Mouse (Mus musculus): ENCODE measurements around the gene Irf5. TPM values are rescaled to one million over a fixed set of nuclear protein-coding genes. Genes with fewer than 3 reads are reported as not detected.
"Not testable (repeated sequence)": the region's sequence is repeated elsewhere in the genome, so short reads cannot be mapped to it uniquely, and the experiment has no call there.

The Irf5 gene
- polyA plus RNA-seq, 1 experiment from 2014 or later = 5.2 TPM

DNA sequence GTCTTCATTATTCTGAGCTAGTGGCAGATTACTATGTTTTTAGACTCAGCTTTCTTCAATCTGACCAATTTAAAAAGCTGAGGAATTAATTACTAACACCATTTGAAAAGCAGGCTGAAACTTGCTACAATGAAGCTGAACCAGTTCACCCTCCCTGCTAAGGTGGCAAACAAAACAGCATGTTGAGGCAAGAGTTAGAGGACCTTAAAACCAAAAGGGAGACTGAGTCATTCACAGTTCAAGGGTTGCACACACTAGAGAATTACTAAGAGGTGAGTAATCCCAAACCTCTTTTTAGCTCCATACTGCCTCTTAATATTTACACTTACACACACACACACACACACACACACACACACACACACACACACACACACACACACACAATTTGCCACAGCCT lies 21.2 kb downstream of the Irf5 start:
- H3K4me1 ChIP-seq (ENCODE audit: control insufficient read depth, insufficient read depth, low read length) = no peaks in the 10 kb centered on the region
- no peak overlapping the region for H3K4me2 ChIP-seq (ENCODE audit: low read depth, low read length)
- H3K27ac ChIP-seq (replicated peaks; ENCODE audit: low read depth, low read length) = no peak overlapping the region
- no peaks in the 10 kb centered on the region for H3K27me3 ChIP-seq (replicated peaks; ENCODE audit: control insufficient read depth, insufficient read depth, low read length)
- H3K4me3 ChIP-seq (ENCODE audit: low read depth, low read length) = no peak overlapping the region
- H3K9me3 ChIP-seq (ENCODE audit: control insufficient read depth, low read length) = no peaks in the 10 kb centered on the region
- no peak for ATAC-seq (ENCODE audit: low read depth)
- DNase-seq (ENCODE audit: low spot score) = peak; percentile 34
- H3K9ac ChIP-seq (ENCODE audit: low read depth, low read length) = no peak overlapping the region
- peaks cover 92% of the 10 kb centered on the region for H3K36me3 ChIP-seq (ENCODE audit: control insufficient read depth, insufficient read depth, low read length)

DNA sequence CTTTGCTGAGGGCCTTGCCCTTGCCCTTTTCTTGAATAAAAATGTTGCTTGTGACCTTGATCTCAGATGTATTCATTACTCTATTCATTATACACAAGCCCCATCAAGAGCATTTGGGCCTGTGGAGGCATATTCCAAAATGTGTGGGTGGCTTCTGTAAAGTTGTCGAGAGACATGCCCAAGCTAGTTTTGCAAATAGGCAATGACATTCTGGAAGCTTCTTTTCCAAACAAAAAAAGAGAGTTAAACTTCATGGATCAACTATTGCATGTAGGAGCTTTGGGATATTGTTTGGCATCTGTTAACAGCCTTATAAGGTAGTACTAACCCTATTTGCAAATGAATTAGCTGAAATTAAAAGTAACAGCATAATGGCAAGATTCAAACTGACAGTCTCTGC lies 21.7 kb downstream of the Irf5 start:
- peak; percentile 46 for DNase-seq (ENCODE audit: low spot score)
- 86% methylated on average over 1 of the region's 1 CpGs for WGBS
- H3K36me3 ChIP-seq (ENCODE audit: control insufficient read depth, insufficient read depth, low read length) = peaks cover 92% of the 10 kb centered on the region

DNA sequence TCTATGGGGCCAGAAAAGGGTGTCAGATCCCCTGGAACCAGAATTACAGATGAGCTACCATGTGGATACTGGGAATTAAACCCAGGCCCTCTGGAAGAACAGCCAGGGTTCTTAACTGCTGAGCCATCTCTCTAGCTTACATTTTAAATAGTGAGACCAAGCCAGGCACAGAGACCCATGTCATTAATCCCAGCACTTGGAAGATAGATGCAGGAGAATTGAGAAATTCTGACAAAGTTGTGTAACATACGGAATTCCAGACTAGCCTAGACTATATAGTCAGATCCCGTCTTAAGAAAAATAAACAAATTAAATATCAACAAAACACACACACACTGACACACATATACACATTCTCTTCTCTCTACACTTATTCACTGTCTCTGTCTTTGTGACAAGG lies 26.1 kb downstream of the Irf5 start:
- H3K36me3 ChIP-seq (ENCODE audit: control insufficient read depth, insufficient read depth, low read length) = peaks cover 92% of the 10 kb centered on the region
- no peak for DNase-seq (ENCODE audit: low spot score)
- no peaks in the 10 kb centered on the region for H3K27me3 ChIP-seq (replicated peaks; ENCODE audit: control insufficient read depth, insufficient read depth, low read length)
- WGBS = 85% methylated on average over 2 of the region's 2 CpGs
- no peak overlapping the region for H3K9ac ChIP-seq (ENCODE audit: low read depth, low read length)
- H3K9me3 ChIP-seq (ENCODE audit: control insufficient read depth, low read length) = no peaks in the 10 kb centered on the region
- ATAC-seq (ENCODE audit: low read depth) = no peak
- no peaks in the 10 kb centered on the region for H3K4me1 ChIP-seq (ENCODE audit: control insufficient read depth, insufficient read depth, low read length)
- no peak overlapping the region for H3K27ac ChIP-seq (replicated peaks; ENCODE audit: low read depth, low read length)
- no peak overlapping the region for H3K4me3 ChIP-seq (ENCODE audit: low read depth, low read length)
- H3K4me2 ChIP-seq (ENCODE audit: low read depth, low read length) = no peak overlapping the region

More for the DNA sequence above, 21.7 kb downstream of the Irf5 start:
- no peaks in the 10 kb centered on the region for H3K9me3 ChIP-seq (ENCODE audit: control insufficient read depth, low read length)
- H3K4me3 ChIP-seq (ENCODE audit: low read depth, low read length) = no peak overlapping the region
- H3K4me1 ChIP-seq (ENCODE audit: control insufficient read depth, insufficient read depth, low read length) = no peaks in the 10 kb centered on the region
- no peak overlapping the region for H3K9ac ChIP-seq (ENCODE audit: low read depth, low read length)
- no peak overlapping the region; the same call in 1 of the 2 replicates for H3K27ac ChIP-seq (replicated peaks; ENCODE audit: low read depth, low read length)
- H3K27me3 ChIP-seq (replicated peaks; ENCODE audit: control insufficient read depth, insufficient read depth, low read length) = no peaks in the 10 kb centered on the region
- ATAC-seq (ENCODE audit: low read depth) = no peak
- no peak overlapping the region for H3K4me2 ChIP-seq (ENCODE audit: low read depth, low read length)

DNA sequence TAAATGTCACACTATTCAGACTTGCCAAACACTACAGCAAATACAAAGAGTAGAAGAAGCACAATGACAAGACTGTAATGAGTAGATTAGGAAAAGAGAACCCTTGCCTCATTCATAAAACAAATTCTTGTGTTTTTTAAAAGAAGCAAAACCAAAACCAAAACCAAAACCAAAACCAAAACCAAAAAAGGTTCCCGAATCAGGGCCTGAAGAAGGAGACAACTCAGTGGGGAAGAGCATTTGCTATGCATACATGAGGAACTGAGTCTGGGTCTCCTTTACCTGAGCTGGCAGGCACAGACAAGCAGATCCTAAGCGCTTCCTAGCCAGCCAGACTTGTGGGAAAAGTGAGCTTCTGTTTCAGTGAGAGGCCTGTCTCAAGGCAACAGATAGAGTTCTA lies 30.7 kb downstream of the Irf5 start:
- no peak for ATAC-seq (ENCODE audit: low read depth)
- Histone ChIP-seq H3K27me3 (replicated peaks; ENCODE audit: control insufficient read depth, insufficient read depth, low read length) (no peaks in the 10 kb centered on the region), H3K36me3 (ENCODE audit: control insufficient read depth, insufficient read depth, low read length) (peaks cover 96% of the 10 kb centered on the region)

DNA sequence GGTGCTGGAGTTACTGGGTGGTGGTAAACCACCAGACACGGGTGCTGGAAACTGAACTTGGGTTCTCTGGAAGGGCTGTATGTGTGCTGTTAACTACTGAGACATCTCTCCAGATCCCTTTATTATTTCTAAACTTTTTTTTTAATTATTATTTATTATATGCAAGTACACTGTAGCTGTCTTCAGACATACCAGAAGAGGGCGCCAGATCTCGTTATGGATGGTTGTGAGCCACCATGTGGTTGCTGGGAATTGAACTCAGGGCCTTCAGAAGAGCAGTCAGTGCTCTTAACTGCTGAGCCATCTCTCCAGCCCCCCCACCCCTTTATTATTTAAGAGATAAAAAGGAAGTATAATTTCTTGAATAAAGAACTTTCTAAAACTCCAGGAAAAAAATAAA lies 50.0 kb downstream of the Irf5 start:
- H3K27me3 ChIP-seq (replicated peaks; ENCODE audit: control insufficient read depth, insufficient read depth, low read length); DNase-seq (ENCODE audit: low spot score); H3K27ac ChIP-seq (replicated peaks; ENCODE audit: low read depth, low read length); H3K9ac ChIP-seq (ENCODE audit: low read depth, low read length); ATAC-seq (ENCODE audit: low read depth); H3K4me1 ChIP-seq (ENCODE audit: control insufficient read depth, insufficient read depth, low read length); H3K4me3 ChIP-seq (ENCODE audit: low read depth, low read length); H3K9me3 ChIP-seq (ENCODE audit: control insufficient read depth, low read length); H3K4me2 ChIP-seq (ENCODE audit: low read depth, low read length): not testable (repeated sequence)
- 85% methylated on average over 3 of the region's 3 CpGs for WGBS
- peaks cover 89% of the 10 kb centered on the region for H3K36me3 ChIP-seq (ENCODE audit: control insufficient read depth, insufficient read depth, low read length)

More for the DNA sequence above, 30.7 kb downstream of the Irf5 start:
- Histone ChIP-seq H3K9ac (ENCODE audit: low read depth, low read length) (no peak overlapping the region), H3K4me3 (ENCODE audit: low read depth, low read length) (no peak overlapping the region), H3K9me3 (ENCODE audit: control insufficient read depth, low read length) (no peaks in the 10 kb centered on the region), H3K4me2 (ENCODE audit: low read depth, low read length) (no peak overlapping the region), H3K4me1 (ENCODE audit: control insufficient read depth, insufficient read depth, low read length) (no peaks in the 10 kb centered on the region), H3K27ac (replicated peaks; ENCODE audit: low read depth, low read length) (no peak overlapping the region)
- no peak for DNase-seq (ENCODE audit: low spot score)
- WGBS = 95% methylated on average over 2 of the region's 2 CpGs

DNA sequence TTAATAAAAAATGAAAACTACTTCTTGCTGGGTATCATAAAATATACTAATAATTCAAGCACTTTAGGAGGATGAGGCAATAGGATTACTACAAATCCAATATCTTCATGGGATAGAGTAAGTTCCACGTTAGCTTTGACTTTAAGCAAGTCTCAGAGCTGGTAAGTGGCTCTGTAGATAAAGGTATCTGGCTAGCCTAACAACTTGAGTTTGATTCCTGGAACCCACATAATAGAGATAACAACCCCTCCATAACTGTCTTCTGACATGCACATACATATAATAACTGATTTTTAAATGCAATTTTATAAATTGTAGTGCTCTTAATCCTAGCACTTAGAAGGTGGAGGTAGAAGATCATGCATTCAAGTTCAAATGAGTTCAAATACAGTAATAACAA lies 54.3 kb downstream of the Irf5 start:
- no peak overlapping the region for H3K27ac ChIP-seq (replicated peaks; ENCODE audit: low read depth, low read length)
- H3K9me3 ChIP-seq (ENCODE audit: control insufficient read depth, low read length) = peaks cover 4% of the 10 kb centered on the region; the same call in 1 of the 2 replicates
- ATAC-seq (ENCODE audit: low read depth) (no peak), DNase-seq (ENCODE audit: low spot score) (no peak)
- H3K27me3 ChIP-seq (replicated peaks; ENCODE audit: control insufficient read depth, insufficient read depth, low read length) = no peaks in the 10 kb centered on the region
- peaks cover 83% of the 10 kb centered on the region for H3K36me3 ChIP-seq (ENCODE audit: control insufficient read depth, insufficient read depth, low read length)
- no peak overlapping the region for H3K4me2 ChIP-seq (ENCODE audit: low read depth, low read length)
- H3K9ac ChIP-seq (ENCODE audit: low read depth, low read length) = no peak overlapping the region
- WGBS = 87% methylated on average over 1 of the region's 1 CpGs
- no peaks in the 10 kb centered on the region for H3K4me1 ChIP-seq (ENCODE audit: control insufficient read depth, insufficient read depth, low read length)
- H3K4me3 ChIP-seq (ENCODE audit: low read depth, low read length) = no peak overlapping the region

DNA sequence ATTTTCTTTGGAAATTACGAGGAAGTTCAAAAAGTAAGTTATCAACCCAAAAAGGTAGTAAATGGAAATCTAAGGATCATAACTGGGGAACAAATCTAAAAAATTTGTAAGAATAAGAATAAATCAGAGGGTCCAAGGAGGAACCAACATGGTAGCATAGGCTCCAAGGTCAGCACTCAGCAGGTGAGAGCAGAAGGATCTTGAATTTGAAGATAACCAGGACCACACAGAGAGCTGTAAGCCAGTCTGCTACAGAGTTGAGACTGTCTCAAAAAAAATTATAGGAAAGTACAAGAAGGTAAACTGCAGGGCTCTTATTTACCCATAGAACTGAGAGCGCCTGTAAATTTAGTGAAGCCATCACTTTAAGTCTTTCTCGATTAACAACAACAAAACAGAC lies 54.8 kb downstream of the Irf5 start:
- H3K4me2 ChIP-seq (ENCODE audit: low read depth, low read length) = no peak overlapping the region
- H3K9ac ChIP-seq (ENCODE audit: low read depth, low read length) = no peak overlapping the region
- H3K27me3 ChIP-seq (replicated peaks; ENCODE audit: control insufficient read depth, insufficient read depth, low read length) = no peaks in the 10 kb centered on the region
- peaks cover 83% of the 10 kb centered on the region for H3K36me3 ChIP-seq (ENCODE audit: control insufficient read depth, insufficient read depth, low read length)
- no peak overlapping the region for H3K27ac ChIP-seq (replicated peaks; ENCODE audit: low read depth, low read length)
- DNase-seq (ENCODE audit: low spot score) = no peak
- no peak for ATAC-seq (ENCODE audit: low read depth)
- H3K4me3 ChIP-seq (ENCODE audit: low read depth, low read length) = no peak overlapping the region
- no peaks in the 10 kb centered on the region for H3K4me1 ChIP-seq (ENCODE audit: control insufficient read depth, insufficient read depth, low read length)
- peaks cover 4% of the 10 kb centered on the region; the same call in 1 of the 2 replicates for H3K9me3 ChIP-seq (ENCODE audit: control insufficient read depth, low read length)
- WGBS = 96% methylated on average over 3 of the region's 3 CpGs

Other genes starting within 250 kb of the Irf5 start
- 0.61 and 0.81 TPM in 2 replicates for gene Fam71f2, start 247.0 kb upstream of the Irf5 start, polyA plus RNA-seq (2014; fragmentation: Nextera tagmentation; extraction: Ambion mirVana)
- gene Fam71f1, start 207.5 kb upstream of the Irf5 start, polyA plus RNA-seq (2014; fragmentation: Nextera tagmentation; extraction: Ambion mirVana) = 0.17 and 0.42 TPM in 2 replicates
- 575 and 595 TPM in 2 replicates for gene Calu, start 178.6 kb upstream of the Irf5 start, polyA plus RNA-seq (2014; fragmentation: Nextera tagmentation; extraction: Ambion mirVana)
- gene Opn1sw, start 138.2 kb upstream of the Irf5 start, polyA plus RNA-seq (2014; fragmentation: Nextera tagmentation; extraction: Ambion mirVana) = 0.96 and 1.3 TPM in 2 replicates
- gene Ccdc136, start 130.3 kb upstream of the Irf5 start, polyA plus RNA-seq (2014; fragmentation: Nextera tagmentation; extraction: Ambion mirVana) = 19.5 and 21.3 TPM in 2 replicates
- 39.2 and 39.7 TPM in 2 replicates for gene Flnc, start 93.4 kb upstream of the Irf5 start, polyA plus RNA-seq (2014; fragmentation: Nextera tagmentation; extraction: Ambion mirVana)
- 213 and 215 TPM in 2 replicates for gene Atp6v1f, start 58.9 kb upstream of the Irf5 start, polyA plus RNA-seq (2014; fragmentation: Nextera tagmentation; extraction: Ambion mirVana)
- not detected in 2 replicates for gene Atp6v1fnb, start 55.2 kb upstream of the Irf5 start, polyA plus RNA-seq (2014; fragmentation: Nextera tagmentation; extraction: Ambion mirVana)
- gene Kcp, start 18.7 kb upstream of the Irf5 start, polyA plus RNA-seq (2014; fragmentation: Nextera tagmentation; extraction: Ambion mirVana) = 18.5 and 23.7 TPM in 2 replicates
- gene Tnpo3, start 83.3 kb downstream of the Irf5 start, polyA plus RNA-seq (2014; fragmentation: Nextera tagmentation; extraction: Ambion mirVana) = 78.7 and 92.3 TPM in 2 replicates
- gene Tspan33, start 167.6 kb downstream of the Irf5 start, polyA plus RNA-seq (2014; fragmentation: Nextera tagmentation; extraction: Ambion mirVana) = 3.4 and 5.0 TPM in 2 replicates
- 45.5 and 48.9 TPM in 2 replicates for gene Smo, start 208.9 kb downstream of the Irf5 start, polyA plus RNA-seq (2014; fragmentation: Nextera tagmentation; extraction: Ambion mirVana)
- gene Ahcyl2, start 241.4 kb downstream of the Irf5 start, polyA plus RNA-seq (2014; fragmentation: Nextera tagmentation; extraction: Ambion mirVana) = 12.6 and 14.0 TPM in 2 replicates

All from embryonic facial prominence, embryonic 14.5 days (tissue).